Mouse (Mus musculus) limb, embryonic 12.5 days (tissue): ENCODE results near the gene Fam131a. TPM values are rescaled to one million over a fixed set of nuclear protein-coding genes. Genes with fewer than 3 reads are reported as not detected.
A peak's percentile ranks its signal among the peaks of the same experiment; 100 is the strongest.

Source experiments
- ATAC-seq: fragments of 200-750 bp; cut with Nextera tagmentation; 2 replicates; pipeline ENCODE4 v1.8.0; 2017; ENCODE audit warnings: low read depth, moderate TSS enrichment; ENCODE audit not compliant: insufficient number of reproducible peaks, insufficient read depth, low FRiP score, low TSS enrichment
- H3K27ac ChIP-seq: fragments of 300-500 bp; sonication (generic); 2 replicates; pipeline ENCODE4 v1.5.1; 2016; ENCODE audit warnings: mild to moderate bottlenecking, moderate library complexity
- H3K27me3 ChIP-seq: fragments of 300-500 bp; sonication (generic); 2 replicates; pipeline ENCODE4 v1.6.1; 2016; ENCODE audit warnings: mild to moderate bottlenecking, moderate library complexity
- H3K36me3 ChIP-seq: fragments of 300-500 bp; sonication (generic); 2 replicates; pipeline ENCODE4 v1.6.1; 2016; ENCODE audit warnings: mild to moderate bottlenecking, moderate library complexity
- H3K4me1 ChIP-seq: fragments of 300-500 bp; sonication (generic); replicated peaks from 2 replicates; pipeline ENCODE4 v1.6.1; 2016
- H3K4me2 ChIP-seq: fragments of 300-500 bp; sonication (generic); 2 replicates; pipeline ENCODE4 v1.6.1; 2016; ENCODE audit warnings: mild to moderate bottlenecking, moderate library complexity
- H3K4me3 ChIP-seq: fragments of 300-500 bp; sonication (generic); replicated peaks from 2 replicates; pipeline ENCODE4 v1.5.1; 2016; ENCODE audit warnings: mild to moderate bottlenecking
- H3K9ac ChIP-seq: fragments of 300-500 bp; sonication (generic); replicated peaks from 2 replicates; pipeline ENCODE4 v1.6.1; 2016; ENCODE audit warnings: mild to moderate bottlenecking, moderate library complexity
- H3K9me3 ChIP-seq: fragments of 300-500 bp; sonication (generic); 2 replicates; pipeline ENCODE4 v1.6.1; 2016; ENCODE audit warnings: mild to moderate bottlenecking, moderate library complexity
- WGBS: fragments of 180-500 bp; shearing (Covaris S2); methylation state at CpG from one replicate; pipeline ENCODE4 v1.1.7; 2016; 5-methylcytosine and 5-hydroxymethylcytosine counted together
- polyA plus RNA-seq: library from polyadenylated mRNA; unstranded; fragments of >200 nt; fragmentation: Nextera tagmentation; extraction: Ambion mirVana; gene quantifications from 2 replicates; pipeline ENCODE4 v1.2.1, GENCODE M21; 2016

The Fam131a gene
- polyA plus RNA-seq, 1 experiment from 2014 or later: 5.3 TPM

GRCm38 (mm10) chr16:20717181-20717977 is 24.3 kb downstream of the Fam131a start, which contains the start of the genes Polr2h and Clcn2:
Polr2h (plus strand) TSS chr16:20717665.
Clcn2 (minus strand) TSS chr16:20717746.
- peak within 1 kb of the TSS; percentile 66 for H3K4me3 ChIP-seq
- H3K4me1 ChIP-seq: peaks cover 35% of the 10 kb centered on the region
- WGBS: under 1% methylated on average over 62 of the region's 62 CpGs
- H3K4me2 ChIP-seq: peak within 1 kb of the TSS; percentile 88
- H3K27me3 ChIP-seq: no peaks in the 10 kb centered on the region
- peaks cover 41% of the 10 kb centered on the region for H3K36me3 ChIP-seq
- H3K9ac ChIP-seq: peak within 1 kb of the TSS; percentile 80
- no peaks in the 10 kb centered on the region for H3K9me3 ChIP-seq
- peak within 1 kb of the TSS; percentile 97 for H3K27ac ChIP-seq
- ATAC-seq: peak; percentile 67

- 3% methylated on average over 18 of the region's 18 CpGs for WGBS
- Histone ChIP-seq H3K4me2 (peak overlapping the region; percentile 88), H3K4me1 (peaks cover 35% of the 10 kb centered on the region), H3K9me3 (no peaks in the 10 kb centered on the region), H3K27ac (peak overlapping the region; percentile 97), H3K27me3 (no peaks in the 10 kb centered on the region), H3K36me3 (peaks cover 36% of the 10 kb centered on the region), H3K4me3 (peak overlapping the region; percentile 66), H3K9ac (peak overlapping the region; percentile 80)
- ATAC-seq: peak; percentile 13
Measured at GRCm38 (mm10) chr16:20717978-20718670, 25.1 kb downstream of the Fam131a start.

GRCm38 (mm10) chr16:20721808-20722207 is 28.8 kb downstream of the Fam131a start:
- Histone ChIP-seq H3K36me3 (peaks cover 31% of the 10 kb centered on the region), H3K27me3 (no peaks in the 10 kb centered on the region), H3K4me2 (no peak overlapping the region), H3K4me3 (no peak overlapping the region), H3K9ac (no peak overlapping the region), H3K27ac (no peak overlapping the region), H3K4me1 (peaks cover 25% of the 10 kb centered on the region), H3K9me3 (no peaks in the 10 kb centered on the region)
- no peak for ATAC-seq
- WGBS: 86% methylated on average over 10 of the region's 10 CpGs

- Histone ChIP-seq H3K4me3 (no peak overlapping the region), H3K9ac (no peak overlapping the region), H3K36me3 (peaks cover 31% of the 10 kb centered on the region), H3K9me3 (no peaks in the 10 kb centered on the region), H3K4me1 (peaks cover 22% of the 10 kb centered on the region), H3K27me3 (no peaks in the 10 kb centered on the region), H3K4me2 (no peak overlapping the region), H3K27ac (no peak overlapping the region)
- ATAC-seq: no peak
- 54% methylated on average over 4 of the region's 4 CpGs for WGBS
Measured at GRCm38 (mm10) chr16:20722736-20723135, 29.7 kb downstream of the Fam131a start.

- no peak overlapping the region for H3K4me2 ChIP-seq
- 25% methylated on average over 4 of the region's 4 CpGs for WGBS
- peaks cover 22% of the 10 kb centered on the region for H3K4me1 ChIP-seq
- no peaks in the 10 kb centered on the region for H3K27me3 ChIP-seq
- H3K27ac ChIP-seq: no peak overlapping the region
- no peaks in the 10 kb centered on the region for H3K9me3 ChIP-seq
- peaks cover 31% of the 10 kb centered on the region for H3K36me3 ChIP-seq
- H3K4me3 ChIP-seq: no peak overlapping the region
- no peak overlapping the region for H3K9ac ChIP-seq
- no peak for ATAC-seq
Measured at GRCm38 (mm10) chr16:20723247-20723646, 30.2 kb downstream of the Fam131a start.

- H3K4me2 ChIP-seq: no peak overlapping the region
- peak overlapping the region; percentile 56; the same call in 1 of the 2 replicates for H3K27ac ChIP-seq
- peak; percentile 65; the same call in 1 of the 2 replicates for ATAC-seq
- H3K9me3 ChIP-seq: no peaks in the 10 kb centered on the region
- peaks cover 31% of the 10 kb centered on the region for H3K36me3 ChIP-seq
- no peak overlapping the region for H3K4me3 ChIP-seq
- H3K27me3 ChIP-seq: no peaks in the 10 kb centered on the region
- H3K4me1 ChIP-seq: peaks cover 15% of the 10 kb centered on the region
- no peak overlapping the region for H3K9ac ChIP-seq
- WGBS: 27% methylated on average over 5 of the region's 5 CpGs
Measured at GRCm38 (mm10) chr16:20724338-20724748, 31.3 kb downstream of the Fam131a start.

- peaks cover 21% of the 10 kb centered on the region for H3K4me1 ChIP-seq
- H3K4me3 ChIP-seq: no peak overlapping the region
- no peak overlapping the region for H3K9ac ChIP-seq
- ATAC-seq: no peak
- no peaks in the 10 kb centered on the region for H3K9me3 ChIP-seq
- H3K27me3 ChIP-seq: no peaks in the 10 kb centered on the region
- WGBS: 66% methylated on average over 7 of the region's 7 CpGs
- H3K4me2 ChIP-seq: no peak overlapping the region
- peaks cover 23% of the 10 kb centered on the region for H3K36me3 ChIP-seq
- no peak overlapping the region for H3K27ac ChIP-seq
Measured at GRCm38 (mm10) chr16:20725321-20725720, 32.3 kb downstream of the Fam131a start.

- H3K4me1 ChIP-seq: peaks cover 23% of the 10 kb centered on the region
- WGBS: 80% methylated on average over 4 of the region's 4 CpGs
- no peak for ATAC-seq
- H3K27ac ChIP-seq: no peak overlapping the region
- no peaks in the 10 kb centered on the region for H3K27me3 ChIP-seq
- no peak overlapping the region for H3K4me2 ChIP-seq
- H3K4me3 ChIP-seq: no peak overlapping the region
- H3K36me3 ChIP-seq: peaks cover 19% of the 10 kb centered on the region
- no peak overlapping the region for H3K9ac ChIP-seq
- H3K9me3 ChIP-seq: no peaks in the 10 kb centered on the region
Measured at GRCm38 (mm10) chr16:20725750-20726149, 32.7 kb downstream of the Fam131a start.

- 71% methylated on average over 1 of the region's 1 CpGs for WGBS
- H3K4me2 ChIP-seq: no peak overlapping the region
- H3K4me1 ChIP-seq: peaks cover 23% of the 10 kb centered on the region
- no peak overlapping the region for H3K9ac ChIP-seq
- peaks cover 2% of the 10 kb centered on the region; the same call in 1 of the 2 replicates for H3K27me3 ChIP-seq
- peaks cover 13% of the 10 kb centered on the region for H3K36me3 ChIP-seq
- H3K9me3 ChIP-seq: no peaks in the 10 kb centered on the region
- ATAC-seq: no peak
- no peak overlapping the region for H3K4me3 ChIP-seq
- H3K27ac ChIP-seq: no peak overlapping the region
Measured at GRCm38 (mm10) chr16:20726384-20726783, 33.3 kb downstream of the Fam131a start.

GRCm38 (mm10) chr16:20730293-20730711 is 37.3 kb downstream of the Fam131a start:
- no peaks in the 10 kb centered on the region for H3K9me3 ChIP-seq
- ATAC-seq: no peak
- no peaks in the 10 kb centered on the region for H3K36me3 ChIP-seq
- no peak overlapping the region for H3K4me2 ChIP-seq
- H3K9ac ChIP-seq: no peak overlapping the region
- no peak overlapping the region for H3K27ac ChIP-seq
- H3K4me3 ChIP-seq: no peak overlapping the region
- peaks cover 34% of the 10 kb centered on the region for H3K4me1 ChIP-seq
- H3K27me3 ChIP-seq: peaks cover 35% of the 10 kb centered on the region
- WGBS: 32% methylated on average over 5 of the region's 5 CpGs

- peak overlapping the region; percentile 75; the same call in 1 of the 2 replicates for H3K27ac ChIP-seq
- ATAC-seq: no peak
- WGBS: 63% methylated on average over 5 of the region's 5 CpGs
- no peak overlapping the region for H3K9ac ChIP-seq
- H3K4me1 ChIP-seq: peaks cover 32% of the 10 kb centered on the region
- no peak overlapping the region for H3K4me2 ChIP-seq
- peaks cover 48% of the 10 kb centered on the region for H3K27me3 ChIP-seq
- peaks cover 5% of the 10 kb centered on the region; the same call in 1 of the 2 replicates for H3K36me3 ChIP-seq
- H3K4me3 ChIP-seq: no peak overlapping the region
- no peaks in the 10 kb centered on the region for H3K9me3 ChIP-seq
Measured at GRCm38 (mm10) chr16:20731688-20732087, 38.6 kb downstream of the Fam131a start.
